Mouse (Mus musculus) brain, embryonic 18.5 days (tissue): ENCODE measurements around the gene Rnf17.
A peak's percentile ranks its signal among the peaks of the same experiment; 100 is the strongest.

Experiments used
- DNase-seq: peaks from one replicate; pipeline ENCODE4 v3.0.0-alpha.2; 2012; ENCODE audit warnings: low read depth, low spot score

The Rnf17 gene

DNA sequence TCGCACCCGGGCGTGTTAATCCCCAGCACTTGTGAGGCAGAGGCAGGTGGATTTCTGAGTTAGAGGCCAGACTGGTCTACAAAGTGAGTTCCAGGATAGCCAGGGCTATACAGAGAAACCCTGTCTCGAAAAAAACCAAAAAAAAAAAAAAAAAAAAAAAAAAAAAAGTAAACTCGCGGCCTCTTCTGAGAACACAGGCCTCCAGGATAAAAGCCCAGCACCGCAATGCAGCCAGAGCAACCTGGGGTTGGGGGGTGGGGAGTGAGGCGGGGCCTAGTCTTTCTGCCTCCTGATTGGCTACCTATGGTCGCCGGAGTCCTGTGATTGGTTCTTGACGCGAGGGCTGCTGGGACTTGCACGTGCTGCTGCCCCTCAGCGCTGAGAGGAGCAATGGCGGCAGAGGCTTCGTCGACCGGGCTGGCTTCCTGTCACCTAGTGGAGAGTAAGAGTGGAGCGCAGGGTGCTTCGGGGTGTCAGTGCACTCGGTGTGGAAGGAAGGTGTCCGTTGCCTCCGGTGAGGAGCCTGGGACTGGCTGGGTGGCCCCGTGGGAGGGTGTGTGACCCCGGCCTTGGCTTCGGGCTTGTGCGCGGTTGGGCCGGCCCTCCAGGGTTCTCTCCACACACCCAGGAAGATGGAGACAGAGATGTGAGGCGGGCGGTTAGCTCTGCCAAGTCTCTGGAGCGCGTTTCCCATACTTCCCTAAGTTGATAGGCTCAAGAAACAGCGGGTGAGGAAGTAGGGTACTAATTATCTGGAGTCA lies at the start of gene Rnf17:
TSS of gene Rnf17 (plus strand) at position 271 of the 761 bp plus-strand sequence.
- no peak for DNase-seq

DNA sequence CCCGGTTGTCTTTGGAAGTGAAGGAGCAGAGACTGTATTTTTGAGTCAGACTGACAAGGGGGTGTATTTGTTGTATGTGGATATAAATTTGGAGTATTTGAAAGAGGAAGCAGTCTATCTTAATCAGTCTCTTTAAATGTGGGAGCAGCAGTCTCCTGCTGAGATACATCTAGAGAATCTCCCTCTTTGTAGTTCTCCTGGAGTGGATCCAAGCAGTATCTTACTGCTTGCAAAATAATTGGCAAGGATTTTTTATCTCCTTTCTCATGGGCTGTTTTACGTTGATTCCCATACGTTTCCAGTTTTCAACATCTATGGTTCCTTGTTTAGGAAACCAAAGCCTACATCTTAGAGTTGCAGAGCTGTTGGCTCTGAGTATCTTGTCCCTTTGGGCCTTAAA lies 47.6 kb upstream of the Rnf17 start:
- no peak for DNase-seq

DNA sequence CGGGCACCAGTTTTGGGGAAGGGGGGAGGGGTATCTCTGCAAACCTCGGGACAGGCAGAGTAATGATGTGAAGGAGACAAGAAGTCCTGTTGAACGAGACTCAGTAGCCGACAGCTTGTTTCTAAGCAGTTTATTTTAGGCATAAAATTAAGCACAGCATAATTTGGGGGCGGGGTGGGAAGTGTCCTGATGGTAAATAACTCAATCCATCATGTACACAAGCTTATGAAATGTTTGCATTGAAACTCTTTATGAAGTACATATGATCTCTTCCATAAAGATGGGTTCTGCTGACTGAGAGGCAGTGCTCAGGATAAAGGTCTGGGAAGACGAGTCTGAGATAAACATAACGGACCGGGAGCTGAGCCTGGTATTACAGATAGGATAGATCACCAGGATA lies 47.0 kb upstream of the Rnf17 start:
- no peak for DNase-seq

DNA sequence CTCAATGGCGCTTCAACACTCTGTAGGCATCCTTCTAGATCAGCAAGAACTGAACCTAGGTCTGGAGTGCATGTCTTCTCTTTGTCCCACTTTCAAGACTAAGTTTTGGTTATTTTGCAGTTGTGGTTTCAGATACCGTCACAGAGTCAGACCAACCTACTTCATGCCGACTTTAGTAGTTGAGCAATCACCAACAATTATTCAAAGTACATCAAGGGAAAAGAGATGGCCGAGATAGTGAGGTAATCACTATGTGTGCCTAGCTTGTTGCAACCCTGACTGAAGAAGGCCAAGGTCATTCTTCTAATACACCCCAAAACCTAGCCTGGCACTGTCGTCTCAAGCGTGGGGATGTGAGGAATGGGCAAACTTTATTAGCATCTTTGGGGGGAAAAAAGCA lies 46.2 kb upstream of the Rnf17 start:
- DNase-seq = no peak

DNA sequence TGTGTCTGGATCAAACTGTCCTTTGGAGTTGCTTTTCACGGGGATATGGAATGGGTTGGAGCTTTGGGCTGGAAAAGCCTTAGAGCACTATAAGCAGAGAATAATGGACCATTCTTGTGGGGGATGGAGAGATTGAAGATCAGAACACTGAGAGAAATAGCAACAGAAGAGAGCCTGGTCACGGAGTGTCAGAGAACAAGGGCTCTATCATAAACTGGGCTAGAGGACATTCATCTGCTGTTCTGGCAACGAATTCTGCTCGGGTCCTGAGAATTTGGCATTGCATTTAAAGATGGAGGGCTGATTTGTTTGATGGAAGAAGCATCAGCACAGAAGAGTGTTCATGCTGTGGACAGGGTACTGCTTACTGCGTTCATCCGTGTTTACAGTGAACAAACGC lies 44.0 kb upstream of the Rnf17 start:
- DNase-seq = no peak

DNA sequence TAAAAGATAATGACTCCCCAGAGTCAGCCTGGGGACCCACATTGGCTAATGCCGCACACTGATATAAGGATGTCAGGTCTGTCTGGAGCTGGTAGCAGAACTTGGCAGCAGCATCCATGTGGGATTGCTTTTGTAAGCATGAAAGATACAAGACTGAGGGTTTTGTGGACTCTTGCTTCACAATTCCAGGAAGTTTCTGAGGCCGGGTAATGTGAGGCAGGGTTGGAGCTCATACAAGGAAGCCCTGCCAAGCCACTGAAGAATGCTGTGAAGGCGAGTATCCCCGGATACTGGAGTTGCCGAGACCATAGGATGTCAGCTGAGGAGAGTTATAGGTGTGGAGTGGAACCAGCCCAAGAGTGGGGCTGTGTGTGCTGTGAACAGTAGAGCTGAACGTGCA lies 43.2 kb upstream of the Rnf17 start:
- DNase-seq = no peak

DNA sequence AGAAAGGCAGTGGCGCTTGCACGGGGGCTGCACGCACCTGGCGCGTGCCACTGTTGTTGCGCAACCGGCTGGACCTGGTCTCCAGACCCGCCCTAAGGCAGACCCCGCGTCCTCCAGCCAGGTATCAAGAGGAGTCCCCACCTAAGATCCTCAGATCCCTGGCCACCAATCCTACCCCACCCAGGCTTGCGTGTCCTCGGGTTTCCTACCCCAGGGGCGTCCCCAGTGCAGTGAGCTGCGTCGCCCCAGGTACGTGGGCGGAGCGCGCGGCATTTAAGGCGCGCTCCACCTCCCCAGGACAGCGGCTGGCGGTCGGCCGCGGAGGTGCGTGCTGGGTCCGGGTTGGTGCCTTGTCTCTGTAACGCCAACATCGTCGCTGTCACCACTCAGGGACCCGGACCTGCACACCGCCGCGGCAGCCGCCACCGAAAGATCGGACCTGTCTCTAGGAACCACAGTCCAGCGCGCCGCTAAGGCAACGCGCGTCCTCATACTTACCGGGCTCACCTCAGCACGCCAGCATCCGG lies 37.6 kb upstream of the Rnf17 start, which contains the start of gene Atp12a:
TSS of gene Atp12a (plus strand) at position 358 of the 527 bp plus-strand sequence.
- DNase-seq = no peak

DNA sequence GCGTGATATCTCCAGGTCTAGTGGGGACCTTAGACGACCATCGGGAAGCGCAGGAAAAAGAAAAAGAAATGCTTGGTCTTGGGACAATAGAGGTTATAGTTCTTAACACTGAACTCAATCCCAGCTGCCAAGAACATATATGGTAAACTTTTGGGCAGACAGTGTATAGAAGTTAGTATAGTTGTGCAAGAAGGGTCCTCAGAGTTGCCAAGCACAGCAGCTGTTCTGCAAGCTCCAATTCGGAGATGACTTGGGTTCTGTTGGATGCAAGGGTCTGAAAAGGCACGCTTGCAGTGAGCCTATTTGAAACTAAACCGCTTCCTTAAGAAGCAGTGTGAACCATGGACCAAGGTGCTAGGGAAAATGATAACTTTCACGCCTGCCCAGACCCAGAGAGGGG lies 37.1 kb upstream of the Rnf17 start:
- DNase-seq = no peak

DNA sequence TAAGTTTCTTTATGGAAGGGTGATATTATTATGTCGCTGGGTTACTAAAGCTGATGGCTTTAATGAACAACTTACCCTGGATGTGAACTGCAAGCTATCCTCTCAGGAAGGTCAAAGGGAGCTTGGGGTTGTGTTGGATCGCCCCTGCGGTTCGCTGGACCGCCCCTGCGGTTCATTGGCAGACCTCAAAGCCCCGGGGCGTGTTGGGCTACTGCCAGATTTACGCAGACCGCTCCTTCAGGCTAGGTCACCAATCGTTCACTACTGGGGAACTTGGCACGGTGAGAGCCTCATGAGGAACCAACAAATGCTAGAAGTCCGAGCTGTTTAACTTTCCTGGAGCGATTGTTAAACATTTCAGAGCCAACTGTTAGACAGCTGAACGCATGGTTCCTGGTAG lies 35.7 kb upstream of the Rnf17 start:
- no peak for DNase-seq

DNA sequence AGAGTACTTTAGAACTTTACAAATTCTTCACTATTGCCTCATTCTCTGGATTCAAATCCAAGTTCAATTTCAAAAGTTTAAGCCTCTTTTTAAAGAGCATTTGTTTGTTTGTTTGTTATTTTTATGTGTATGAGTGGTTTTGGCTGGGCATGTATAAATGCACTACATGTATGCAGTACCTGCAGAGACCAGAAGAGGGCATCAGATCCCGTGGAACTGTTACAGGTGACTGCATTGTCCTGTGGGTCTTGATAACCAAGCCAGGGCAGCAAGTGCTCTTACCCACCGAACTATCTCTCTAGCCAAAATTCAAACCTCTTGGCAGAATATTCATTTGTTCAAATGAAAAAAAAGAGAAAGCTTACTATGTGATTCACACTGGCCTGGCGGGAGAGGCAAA lies 33.5 kb upstream of the Rnf17 start:
- no peak for DNase-seq

DNA sequence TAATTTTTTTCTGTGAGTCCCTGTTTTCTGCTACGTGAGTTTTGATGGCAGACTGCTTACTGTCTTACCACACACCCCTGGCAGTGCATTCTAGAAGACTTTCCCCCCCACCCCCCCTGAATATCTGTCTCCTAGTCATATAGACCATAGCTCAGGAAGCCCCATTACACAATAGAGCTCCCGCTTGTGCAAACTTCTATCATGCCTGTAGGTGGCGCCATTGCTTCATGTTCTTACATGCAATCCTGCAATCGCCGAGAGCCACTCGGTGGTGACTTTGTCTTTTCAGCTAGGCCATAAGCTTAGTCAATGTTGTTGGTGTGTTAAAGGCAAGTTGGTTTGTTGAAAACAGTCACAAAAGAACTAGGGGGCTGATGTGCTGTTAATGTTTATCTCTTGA lies 26.6 kb upstream of the Rnf17 start:
- peak; percentile 62 for DNase-seq

DNA sequence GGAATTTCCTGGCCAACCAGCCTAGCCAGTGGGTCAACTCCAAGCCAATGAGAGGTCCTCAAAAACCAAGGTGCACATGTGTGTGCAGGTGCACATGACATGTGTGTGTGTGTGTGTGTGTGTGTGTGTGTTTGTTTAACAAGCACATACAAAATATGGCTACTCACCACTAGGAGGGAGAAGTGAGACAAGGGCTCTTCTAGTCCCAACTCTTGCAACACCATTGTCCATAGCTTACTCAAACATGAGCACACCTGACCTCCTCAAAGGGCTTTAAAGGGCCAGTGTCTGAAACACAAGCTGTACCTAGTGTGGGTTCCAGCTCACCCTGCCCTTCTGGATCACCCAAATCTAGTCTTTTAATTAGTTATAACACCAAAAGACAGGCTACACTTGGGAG lies 24.6 kb upstream of the Rnf17 start:
- no peak for DNase-seq

DNA sequence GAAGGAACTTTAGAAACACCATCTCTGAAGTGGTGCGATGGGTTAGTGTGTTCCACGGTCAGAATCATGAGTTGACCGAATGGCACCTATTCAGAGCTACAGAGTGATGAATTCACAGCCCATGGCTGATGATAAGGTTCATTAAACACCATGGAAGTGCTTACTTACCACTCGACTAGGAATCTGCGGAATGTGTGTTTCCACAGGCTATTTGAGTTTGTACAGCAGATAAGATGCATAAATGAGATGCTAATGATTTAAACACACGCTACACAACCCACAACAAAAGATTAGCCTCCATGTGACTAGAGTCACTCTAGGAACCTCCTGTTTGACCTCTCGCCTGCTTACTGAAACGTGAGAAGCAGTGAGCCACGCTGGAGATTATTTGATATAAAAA lies 23.0 kb upstream of the Rnf17 start:
- no peak for DNase-seq

DNA sequence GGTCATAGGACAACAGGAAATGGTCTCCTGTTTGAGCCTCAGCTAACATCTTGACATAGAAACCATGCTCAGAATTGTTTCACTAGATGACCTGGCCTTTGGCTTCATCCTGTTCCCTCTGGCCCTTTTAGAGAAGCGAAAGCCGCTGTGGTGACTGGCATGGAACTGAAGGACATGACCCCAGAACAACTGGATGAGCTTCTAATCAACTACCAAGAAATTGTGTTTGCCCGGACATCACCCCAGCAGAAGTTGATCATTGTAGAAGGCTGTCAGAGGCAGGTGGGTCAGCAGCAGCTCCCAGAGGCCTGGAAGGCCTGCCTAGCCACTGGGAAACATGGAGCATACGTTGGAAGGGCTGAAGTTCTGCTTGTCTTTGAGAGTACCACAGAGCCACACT lies 20.0 kb upstream of the Rnf17 start:
- no peak for DNase-seq

DNA sequence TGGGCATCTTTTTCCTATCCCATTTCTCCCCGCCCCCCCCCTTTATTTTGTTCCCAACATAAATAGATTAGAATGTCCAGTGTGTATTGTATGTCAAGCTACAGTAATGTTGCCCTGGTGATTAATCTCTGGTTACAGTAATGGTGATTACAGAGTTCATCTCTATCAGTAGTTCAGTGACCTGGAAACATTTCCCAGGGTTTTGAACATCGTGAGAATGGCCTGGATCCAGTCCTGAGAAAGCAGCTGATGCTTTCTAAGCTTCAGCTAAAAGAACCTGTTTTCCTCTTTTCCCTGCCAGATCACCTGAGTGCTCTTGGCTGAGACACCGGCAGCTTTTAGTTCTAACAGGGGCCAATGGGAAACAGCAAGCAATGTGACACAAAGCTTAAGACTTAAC lies 12.1 kb upstream of the Rnf17 start:
- no peak for DNase-seq

DNA sequence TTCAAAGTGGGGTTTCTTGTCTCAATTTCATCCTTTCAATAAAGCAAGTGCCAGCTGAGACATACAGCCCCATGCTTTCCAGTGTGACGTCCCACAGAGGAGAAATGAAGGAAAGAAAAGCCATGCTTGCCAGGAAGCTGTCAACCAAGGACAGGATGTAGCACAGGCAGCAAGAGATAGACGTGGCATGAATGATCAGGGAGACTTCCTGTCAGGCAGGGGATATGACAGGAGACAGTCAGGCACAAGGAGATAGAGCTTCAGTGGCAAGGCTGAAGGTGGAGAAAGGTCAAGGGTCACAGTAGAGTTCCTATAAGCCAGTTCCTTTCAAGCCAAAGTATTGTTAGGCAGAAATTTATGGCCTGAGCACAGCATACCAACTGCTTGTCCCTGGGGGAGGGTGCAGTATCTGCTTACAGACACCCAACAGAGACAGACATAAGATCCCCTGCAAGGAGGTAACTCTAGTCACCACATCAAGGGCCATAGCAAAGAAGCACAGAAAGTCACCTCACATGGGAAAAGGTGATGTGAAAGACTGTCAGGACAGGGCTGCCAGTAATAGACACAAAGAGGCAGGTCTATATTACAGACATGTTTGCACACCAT lies 8.6 kb upstream of the Rnf17 start:
- no peak for DNase-seq

DNA sequence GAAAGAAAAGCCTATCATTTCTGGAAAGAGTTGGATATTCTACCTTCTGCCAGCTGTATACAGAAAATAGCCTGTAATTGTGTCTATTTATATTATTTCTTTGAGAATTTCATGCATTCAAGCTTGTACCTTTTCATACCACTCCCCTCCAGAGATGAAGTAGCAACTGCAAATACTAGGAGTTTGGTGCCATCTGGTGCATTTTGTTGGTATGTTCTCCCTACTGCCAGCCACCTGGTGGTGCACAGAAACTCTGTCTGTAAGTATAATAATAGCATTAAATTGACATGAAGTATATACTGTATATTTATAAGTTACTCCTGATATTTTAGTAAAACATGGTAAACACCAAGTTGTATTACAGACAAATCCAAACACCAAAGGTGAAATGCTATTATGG lies 4.4 kb upstream of the Rnf17 start:
- no peak for DNase-seq

DNA sequence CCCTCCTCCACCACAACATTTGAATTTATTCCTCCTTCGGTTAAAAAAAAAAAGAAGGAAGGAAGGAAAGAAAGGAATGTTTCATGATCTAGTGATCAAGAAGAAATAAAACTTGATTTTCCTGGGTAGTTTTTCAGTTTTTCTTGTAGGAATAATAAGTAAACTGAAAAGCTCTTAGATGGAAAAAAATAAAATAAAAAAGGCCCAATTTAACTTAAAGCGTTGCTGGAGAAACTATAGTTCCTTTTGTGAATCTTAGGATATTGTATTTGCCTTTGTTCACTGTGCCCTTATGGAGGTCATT lies 643 bp downstream of the Rnf17 start:
- no peak for DNase-seq

DNA sequence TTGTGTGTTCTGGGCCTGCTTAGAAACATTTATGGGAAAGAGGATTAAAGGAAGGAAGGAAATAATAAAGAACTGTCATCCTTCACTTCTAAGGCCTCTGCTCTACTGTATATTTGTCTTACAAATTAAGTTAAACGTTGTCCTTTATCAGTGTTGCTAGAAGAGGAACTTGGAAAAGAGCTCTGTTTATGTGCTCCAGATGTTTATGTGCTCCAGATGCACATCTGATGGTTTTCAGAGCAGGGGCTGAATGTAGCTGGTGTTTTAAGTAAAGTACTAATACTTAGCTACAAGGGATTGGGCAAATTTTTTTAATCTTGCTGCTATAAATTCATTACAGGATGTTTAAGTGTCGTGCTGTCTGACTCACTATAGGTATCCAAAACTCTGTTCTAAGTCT lies 59.7 kb downstream of the Rnf17 start:
- no peak for DNase-seq

DNA sequence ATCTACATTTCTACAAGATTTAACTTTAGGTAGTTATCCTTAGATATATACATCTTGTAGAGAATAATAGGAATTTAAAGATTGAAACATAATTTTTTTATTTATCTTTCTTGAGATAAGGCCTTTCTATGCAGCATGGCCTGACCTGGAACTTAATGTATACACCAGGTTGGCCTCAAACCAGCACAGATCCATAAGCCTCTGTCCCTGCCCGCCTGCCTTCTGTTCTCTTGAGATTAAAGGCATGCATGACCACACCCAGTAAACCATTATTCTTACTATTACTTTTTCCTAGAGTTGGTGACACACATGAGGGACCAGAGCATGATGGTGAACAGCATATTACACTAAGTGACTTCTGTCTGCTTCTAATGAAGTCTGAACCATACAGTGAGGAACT lies 60.3 kb downstream of the Rnf17 start:
- DNase-seq = no peak

DNA sequence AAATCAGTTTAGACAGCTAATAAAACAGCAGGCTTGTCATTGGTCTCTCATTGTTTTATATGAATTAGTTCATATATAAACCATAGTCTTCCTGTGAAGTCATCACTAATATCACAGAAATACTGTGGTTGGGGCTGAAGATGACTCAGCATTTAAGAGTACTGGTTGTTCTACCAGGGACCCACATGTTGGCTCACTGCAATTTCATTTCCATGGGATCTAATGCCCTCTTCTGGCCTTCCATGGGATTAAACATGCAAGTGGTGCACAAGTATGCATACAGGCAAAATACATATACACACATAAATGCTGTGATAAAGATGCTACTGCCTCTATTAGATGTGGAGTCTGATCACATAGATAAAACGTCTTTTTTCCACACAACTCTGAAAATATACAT lies 65.8 kb downstream of the Rnf17 start:
- DNase-seq = no peak

DNA sequence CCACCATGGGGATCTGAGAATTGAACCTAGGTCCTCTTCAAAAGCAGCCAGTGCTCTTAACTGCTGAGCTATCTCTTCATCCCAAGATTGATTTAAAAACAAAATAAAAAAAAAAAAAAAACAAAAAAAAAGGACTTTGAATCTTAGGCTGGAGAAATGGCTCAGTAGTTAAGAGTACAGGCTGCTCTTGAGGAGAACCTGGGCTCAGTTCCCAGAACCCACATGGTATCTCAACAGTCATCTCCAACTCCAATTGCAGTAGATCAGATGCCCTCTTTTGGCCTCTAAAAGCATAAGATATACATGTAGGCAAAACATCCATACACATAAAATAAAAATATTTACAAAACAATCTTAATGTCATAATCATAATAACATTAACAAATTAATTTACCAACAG lies 87.4 kb downstream of the Rnf17 start:
- DNase-seq = no peak

DNA sequence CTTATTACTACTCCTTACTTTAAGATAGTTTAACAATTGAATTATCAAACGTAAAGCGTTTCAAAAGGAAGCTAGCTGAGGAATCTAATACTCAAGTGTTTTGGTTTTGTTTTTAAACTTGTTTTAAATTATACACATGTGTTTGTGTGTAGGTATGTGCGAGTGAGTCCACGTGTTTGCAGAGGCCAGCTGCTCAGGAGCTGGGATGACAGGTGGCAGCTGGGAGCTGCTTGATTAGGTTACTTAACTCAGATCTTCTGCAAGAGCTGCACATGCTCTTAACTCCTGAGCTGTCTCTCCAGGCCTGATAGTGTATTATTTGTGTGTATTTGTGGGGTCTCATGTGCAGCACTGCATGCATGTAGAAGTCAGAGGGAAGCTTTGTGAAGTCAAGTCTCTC lies 100.0 kb downstream of the Rnf17 start:
- DNase-seq = no peak

DNA sequence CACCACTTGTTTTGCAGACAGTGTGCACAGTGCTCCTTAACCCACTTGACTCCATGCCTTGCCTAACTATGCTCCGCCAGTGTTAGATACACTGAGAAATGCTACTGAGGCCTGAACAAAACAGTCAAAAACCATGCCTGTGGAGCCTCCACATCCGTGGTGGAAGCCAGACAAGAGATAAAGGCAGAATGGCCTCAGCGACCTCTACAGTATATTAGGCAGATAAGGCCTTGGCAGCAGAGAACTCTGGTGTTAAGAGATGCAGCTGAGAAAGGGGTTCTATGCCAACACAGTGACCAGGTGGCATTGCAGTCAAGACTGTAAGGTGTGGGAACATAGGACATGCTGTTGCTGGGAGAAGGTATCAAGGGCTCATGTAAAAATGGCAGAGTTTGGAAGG lies 104.4 kb downstream of the Rnf17 start:
- DNase-seq = no peak
